Mouse (Mus musculus): ENCODE results near the gene Kcnk13.
A peak's percentile ranks its signal among the peaks of the same experiment; 100 is the strongest.

- TF ChIP-seq MAFK (IDR thresholded peaks at IDR 0.05; ENCODE audit: insufficient read depth, low read depth, low read length) (no peak), ZC3H11A (IDR thresholded peaks at IDR 0.05; ENCODE audit: borderline replicate concordance, low read depth, low read length) (peak; percentile 74), ZNF384 (IDR thresholded peaks at IDR 0.05; ENCODE audit: low read depth, low read length) (no peak), HCFC1 (IDR thresholded peaks at IDR 0.05; ENCODE audit: borderline replicate concordance, insufficient read depth, low read length) (no peak), CHD2 (IDR thresholded peaks at IDR 0.05; ENCODE audit: low read depth, low read length) (no peak; the same call in 1 of the 2 replicates)
These were observed 9.4 kb downstream of the Kcnk13 start for GRCm38 (mm10) chr12:99973659-99974058.
